9 mouse cellular contexts compared by ENCODE assay signal in the genomic region with DNA sequence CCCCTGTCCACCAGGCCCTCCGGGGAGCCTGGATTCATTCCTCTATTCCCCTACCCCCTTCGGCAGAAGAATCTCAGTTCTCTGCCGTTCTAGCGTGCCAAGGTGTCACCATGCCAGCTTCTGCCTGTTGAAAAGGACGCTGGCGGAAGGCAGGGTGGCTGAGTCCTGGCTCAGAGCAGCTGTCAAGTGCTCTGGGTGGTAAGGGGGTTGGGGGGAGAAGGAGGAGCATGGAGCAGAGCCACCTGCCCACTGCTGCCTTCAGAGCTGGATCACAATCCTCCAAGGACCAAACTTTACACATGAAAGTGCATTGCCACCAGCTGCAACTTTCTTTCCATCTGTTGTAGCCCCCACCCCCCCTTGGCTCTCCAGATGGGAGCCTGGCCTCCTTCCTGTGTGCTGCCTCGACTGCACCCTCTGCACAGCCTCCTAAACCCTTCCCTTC. TPM values are rescaled to one million over a fixed set of nuclear protein-coding genes. Genes with fewer than 3 reads are reported as not detected.
DNase-seq lines count a peak whose midpoint lies in the region; TF ChIP-seq lines count a peak whose summit lies in the region.
"Had no signal": no experiment of that assay in that cellular context is flagged by ENCODE, and none has a peak within 500 bp of the region (broad histone marks: within the 10 kb centered on the region; RNA-seq: fewer than 3 reads in every experiment).

No protein-coding gene starts in this region.

- peaks cover 61% of the 10 kb centered on the region for H3K36me3 ChIP-seq in limb, embryonic 10.5 days
- H3K36me3 ChIP-seq in thymus, adult 2 months (ENCODE audit: control insufficient read depth, insufficient read depth, low read length), result peaks cover 16% of the 10 kb centered on the region

- no peak for TF ChIP-seq POLR2A in thymus, adult 2 months (IDR thresholded peaks at IDR 0.05; ENCODE audit: control insufficient read depth, extremely low read depth, insufficient read depth, low read length, poor library complexity)

- TF ChIP-seq CTCF in thymus, adult 2 months (IDR thresholded peaks at IDR 0.05; ENCODE audit: borderline replicate concordance, control insufficient read depth, extremely low read depth, insufficient read depth, low read length, poor library complexity), result no peak

- DNase-seq in adrenal gland, postnatal 10 days, result peak; percentile 59
- DNase-seq in adrenal gland, adult 18-20 months (ENCODE audit: low spot score in 2 of 2), result no peak
- peak; percentile 83 to 89 for DNase-seq in cerebellum, adult 18-20 months
- DNase-seq in gastrocnemius, postnatal 25 days, result peak; percentile 68
- DNase-seq in limb, embryonic 10.5 days (ENCODE audit: low spot score), result no peak
- peak; percentile 45 for DNase-seq in thymus, adult 2 months
- DNase-seq in embryo, embryonic 9.5 days (ENCODE audit: extremely low spot score), result no peak
- DNase-seq in T-cell, adult 2 months (ENCODE audit: low spot score), result no peak

- 54% methylated on average over 7 of the region's 7 CpGs for WGBS in limb, embryonic 10.5 days
- 37% methylated on average over 7 of the region's 7 CpGs for WGBS in thymus, adult 2 months

- H3K4me1 ChIP-seq in limb, embryonic 10.5 days, result peaks cover 19% of the 10 kb centered on the region
- H3K4me1 ChIP-seq in thymus, adult 2 months (replicated peaks; ENCODE audit: control insufficient read depth, insufficient read depth, low read length), result peaks cover 21% of the 10 kb centered on the region

- H3K27me3 ChIP-seq in limb, embryonic 10.5 days (ENCODE audit: low read depth, poor library complexity, severe bottlenecking), result no peaks in the 10 kb centered on the region
- no peaks in the 10 kb centered on the region for H3K27me3 ChIP-seq in thymus, adult 2 months (ENCODE audit: control insufficient read depth, insufficient read depth, low read length)

- no peaks in the 10 kb centered on the region for H3K9me3 ChIP-seq in limb, embryonic 10.5 days (replicated peaks)

- H3K27ac ChIP-seq in limb, embryonic 10.5 days, result 0 out of 2 replicates have a peak overlapping the region, but pooled peaks have one; percentile 2
- peak overlapping the region; percentile 88 for H3K27ac ChIP-seq in thymus, adult 2 months (ENCODE audit: control insufficient read depth, insufficient read depth, low read length)
- H3K27ac ChIP-seq: kidney, postnatal 0 days had no signal

- no peak overlapping the region for H3K4me3 ChIP-seq in limb, embryonic 10.5 days
- no peak overlapping the region for H3K4me3 ChIP-seq in thymus, adult 2 months (ENCODE audit: control insufficient read depth, insufficient read depth, low read length)

RNA-seq across cellular contexts. Expression of gene Slc35b1, which starts 7.8 kb away (rescaled TPM):
- total RNA-seq in adrenal gland, postnatal 10 days (2021), result 10 to 100 TPM; 48.8 to 53.9 TPM
- total RNA-seq in adrenal gland, adult 18-20 months (2021), result 10 to 100 TPM; 55.7 to 65.8 TPM
- total RNA-seq in gastrocnemius, postnatal 25 days (2021), result 10 to 100 TPM; 38.8 to 40.7 TPM
- polyA plus RNA-seq in limb, embryonic 10.5 days (2016; fragmentation: Nextera tagmentation; extraction: Ambion mirVana), result 128 and 132 TPM in 2 replicates
- polyA plus RNA-seq in thymus, adult 2 months (2012; rRNA removed), result 89.3 and 107 TPM in 2 replicates

RNA-seq across cellular contexts. Expression of gene Spop, which starts 21.6 kb away (rescaled TPM):
- 100 to 1,000 TPM; 104 to 121 TPM for total RNA-seq in adrenal gland, postnatal 10 days (2021)
- 100 to 1,000 TPM; 134 to 145 TPM for total RNA-seq in adrenal gland, adult 18-20 months (2021)
- 100 to 1,000 TPM; 176 to 216 TPM for total RNA-seq in gastrocnemius, postnatal 25 days (2021)
- 95.3 and 123 TPM in 2 replicates for polyA plus RNA-seq in limb, embryonic 10.5 days (2016; fragmentation: Nextera tagmentation; extraction: Ambion mirVana)
- 47.9 and 52.0 TPM in 2 replicates for polyA plus RNA-seq in thymus, adult 2 months (2012; rRNA removed)

RNA-seq across cellular contexts. Expression of gene Fam117a, which starts 55.4 kb away (rescaled TPM):
- total RNA-seq in adrenal gland, postnatal 10 days (2021), result 10 to 100 TPM; 21.6 to 25.9 TPM
- total RNA-seq in adrenal gland, adult 18-20 months (2021), result 10 to 100 TPM; 11.7 to 21.8 TPM
- total RNA-seq in gastrocnemius, postnatal 25 days (2021), result 1 to 10 TPM; 4.2 to 4.5 TPM
- polyA plus RNA-seq in limb, embryonic 10.5 days (2016; fragmentation: Nextera tagmentation; extraction: Ambion mirVana), result 12.8 and 15.0 TPM in 2 replicates
- polyA plus RNA-seq in thymus, adult 2 months (2012; rRNA removed), result 204 and 224 TPM in 2 replicates

Comparison
In these comparisons a context has a peak if more than half of its experiments do, and no peak if none do; other contexts are left out.
1. DNase-seq: peak in adrenal gland, postnatal 10 days (single experiment), cerebellum, adult 18-20 months (2 of 2), gastrocnemius, postnatal 25 days (single experiment) and thymus, adult 2 months (single experiment); none in adrenal gland, adult 18-20 months (0 of 2), limb, embryonic 10.5 days (single experiment), embryo, embryonic 9.5 days (single experiment) and T-cell, adult 2 months (single experiment).